Mouse (Mus musculus): ENCODE results near the gene Foxn1. TPM values are rescaled to one million over a fixed set of nuclear protein-coding genes. Genes with fewer than 3 reads are reported as not detected.

Gene Foxn1
- polyA plus RNA-seq, 1 experiment from 2014 or later: 0.64 TPM

DNA sequence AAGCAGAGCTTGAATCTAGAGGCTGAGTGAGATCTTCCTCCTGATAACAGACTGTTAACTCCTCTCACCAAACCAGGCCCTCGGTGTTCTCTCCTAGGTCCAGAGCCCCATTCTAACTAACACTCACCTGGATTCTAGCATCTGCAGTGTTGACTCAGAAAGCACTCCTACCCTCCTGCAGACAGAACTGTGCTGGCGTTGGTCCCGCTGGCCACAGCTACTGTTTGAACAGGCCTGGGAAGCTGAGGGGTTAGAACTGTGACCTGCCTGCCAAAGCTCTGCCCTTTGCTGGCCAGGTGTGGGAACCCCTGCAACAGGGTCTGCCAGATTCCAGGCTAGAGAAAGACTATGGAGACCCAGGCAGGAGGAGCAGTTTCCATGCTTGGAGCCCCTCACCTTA lies 6.4 kb upstream of the Foxn1 start:
- no peak for ATAC-seq (ENCODE audit: insufficient number of reproducible peaks, insufficient read depth, low FRiP score, low read depth)
- H3K27ac ChIP-seq (ENCODE audit: low read length): no peak overlapping the region
- no peaks in the 10 kb centered on the region for H3K27me3 ChIP-seq (ENCODE audit: control insufficient read depth, insufficient read depth, low read length)
- H3K36me3 ChIP-seq (ENCODE audit: control insufficient read depth, insufficient read depth, low read length): no peaks in the 10 kb centered on the region
- 54% methylated on average over 3 of the region's 3 CpGs for WGBS
- H3K9me3 ChIP-seq (ENCODE audit: control insufficient read depth, low read depth, low read length): no peaks in the 10 kb centered on the region
- no peaks in the 10 kb centered on the region for H3K4me1 ChIP-seq (ENCODE audit: control insufficient read depth, insufficient read depth, low read length)
- no peak overlapping the region for H3K4me2 ChIP-seq (replicated peaks; ENCODE audit: low read depth, low read length)
- no peak overlapping the region for H3K9ac ChIP-seq (replicated peaks; ENCODE audit: low read depth, low read length)
- H3K4me3 ChIP-seq (ENCODE audit: low read depth, low read length): no peak overlapping the region

GRCm38 (mm10) chr11:78385776-78386175 lies 582 bp downstream of the Foxn1 start:
- no peak overlapping the region for H3K4me3 ChIP-seq (ENCODE audit: low read depth, low read length)

DNA sequence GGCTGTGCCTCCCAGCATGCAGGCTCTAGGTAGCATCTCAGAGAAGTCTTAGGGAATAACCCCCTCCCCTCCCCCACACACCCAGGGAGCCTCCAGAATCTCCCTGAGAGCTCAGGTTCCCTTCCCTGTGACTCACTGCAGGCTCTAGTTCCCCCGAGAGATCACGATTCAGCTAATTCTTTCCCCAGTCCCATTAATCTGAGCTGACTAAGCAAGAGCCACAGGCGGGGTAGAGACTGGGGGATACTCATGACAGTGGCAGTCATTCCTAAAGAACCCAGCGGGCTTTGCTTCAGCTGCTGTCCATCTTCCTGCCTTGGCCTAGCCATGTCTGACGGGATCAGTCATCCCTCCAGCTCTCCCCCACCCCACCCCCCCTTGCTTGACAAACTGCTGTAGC lies 3.7 kb downstream of the Foxn1 start:
- 24% methylated on average over 5 of the region's 5 CpGs for WGBS
- Histone ChIP-seq H3K4me2 (replicated peaks; ENCODE audit: low read depth, low read length) (no peak overlapping the region), H3K36me3 (ENCODE audit: control insufficient read depth, insufficient read depth, low read length) (no peaks in the 10 kb centered on the region), H3K9ac (replicated peaks; ENCODE audit: low read depth, low read length) (no peak overlapping the region), H3K27me3 (ENCODE audit: control insufficient read depth, insufficient read depth, low read length) (no peaks in the 10 kb centered on the region), H3K9me3 (ENCODE audit: control insufficient read depth, low read depth, low read length) (no peaks in the 10 kb centered on the region), H3K27ac (ENCODE audit: low read length) (no peak overlapping the region), H3K4me3 (ENCODE audit: low read depth, low read length) (no peak overlapping the region), H3K4me1 (ENCODE audit: control insufficient read depth, insufficient read depth, low read length) (no peaks in the 10 kb centered on the region)
- ATAC-seq (ENCODE audit: insufficient number of reproducible peaks, insufficient read depth, low FRiP score, low read depth): no peak

More at GRCm38 (mm10) chr11:78385776-78386175, 582 bp downstream of the Foxn1 start:
- WGBS: 79% methylated on average over 10 of the region's 10 CpGs
- H3K27ac ChIP-seq (ENCODE audit: low read length): no peak overlapping the region
- no peaks in the 10 kb centered on the region for H3K27me3 ChIP-seq (ENCODE audit: control insufficient read depth, insufficient read depth, low read length)
- no peak for ATAC-seq (ENCODE audit: insufficient number of reproducible peaks, insufficient read depth, low FRiP score, low read depth)
- H3K36me3 ChIP-seq (ENCODE audit: control insufficient read depth, insufficient read depth, low read length): no peaks in the 10 kb centered on the region
- no peak overlapping the region for H3K9ac ChIP-seq (replicated peaks; ENCODE audit: low read depth, low read length)
- H3K9me3 ChIP-seq (ENCODE audit: control insufficient read depth, low read depth, low read length): no peaks in the 10 kb centered on the region
- no peak overlapping the region for H3K4me2 ChIP-seq (replicated peaks; ENCODE audit: low read depth, low read length)
- no peaks in the 10 kb centered on the region for H3K4me1 ChIP-seq (ENCODE audit: control insufficient read depth, insufficient read depth, low read length)

DNA sequence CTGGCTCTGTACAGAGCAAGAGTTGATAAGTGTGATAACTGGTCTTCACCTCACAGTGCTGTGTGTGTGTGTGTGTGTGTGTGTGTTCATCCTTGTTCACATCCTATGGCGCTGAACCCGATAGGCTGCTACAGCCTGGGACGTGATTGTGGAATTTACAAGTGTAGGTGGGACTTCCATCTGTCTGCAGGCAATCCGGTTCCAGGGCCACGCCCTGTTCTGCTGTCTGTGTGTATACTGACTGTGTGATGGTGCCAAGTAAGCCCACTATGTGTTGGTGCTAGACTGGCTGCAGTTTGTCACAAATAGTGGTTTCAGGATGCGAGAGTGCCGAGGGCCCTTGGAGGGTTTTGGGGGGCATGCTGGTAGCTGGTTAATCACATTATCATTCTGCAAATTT lies 4.1 kb downstream of the Foxn1 start:
- no peaks in the 10 kb centered on the region for H3K4me1 ChIP-seq (ENCODE audit: control insufficient read depth, insufficient read depth, low read length)
- H3K4me2 ChIP-seq (replicated peaks; ENCODE audit: low read depth, low read length): no peak overlapping the region
- no peak overlapping the region for H3K9ac ChIP-seq (replicated peaks; ENCODE audit: low read depth, low read length)
- H3K4me3 ChIP-seq (ENCODE audit: low read depth, low read length): no peak overlapping the region
- H3K27me3 ChIP-seq (ENCODE audit: control insufficient read depth, insufficient read depth, low read length): no peaks in the 10 kb centered on the region
- 74% methylated on average over 7 of the region's 7 CpGs for WGBS
- no peak for ATAC-seq (ENCODE audit: insufficient number of reproducible peaks, insufficient read depth, low FRiP score, low read depth)
- H3K9me3 ChIP-seq (ENCODE audit: control insufficient read depth, low read depth, low read length): no peaks in the 10 kb centered on the region
- no peak overlapping the region for H3K27ac ChIP-seq (ENCODE audit: low read length)
- H3K36me3 ChIP-seq (ENCODE audit: control insufficient read depth, insufficient read depth, low read length): no peaks in the 10 kb centered on the region

- Histone ChIP-seq H3K4me3 (ENCODE audit: low read depth, low read length) (no peak overlapping the region), H3K4me1 (ENCODE audit: control insufficient read depth, insufficient read depth, low read length) (no peaks in the 10 kb centered on the region), H3K27ac (ENCODE audit: low read length) (no peak overlapping the region), H3K4me2 (replicated peaks; ENCODE audit: low read depth, low read length) (no peak overlapping the region), H3K27me3 (ENCODE audit: control insufficient read depth, insufficient read depth, low read length) (no peaks in the 10 kb centered on the region), H3K9ac (replicated peaks; ENCODE audit: low read depth, low read length) (no peak overlapping the region), H3K36me3 (ENCODE audit: control insufficient read depth, insufficient read depth, low read length) (no peaks in the 10 kb centered on the region), H3K9me3 (ENCODE audit: control insufficient read depth, low read depth, low read length) (no peaks in the 10 kb centered on the region)
- ATAC-seq (ENCODE audit: insufficient number of reproducible peaks, insufficient read depth, low FRiP score, low read depth): no peak
- WGBS: 60% methylated on average over 3 of the region's 3 CpGs
These were observed 5.4 kb downstream of the Foxn1 start for GRCm38 (mm10) chr11:78380996-78381395.

- Histone ChIP-seq H3K27ac (ENCODE audit: low read length) (no peak overlapping the region), H3K9me3 (ENCODE audit: control insufficient read depth, low read depth, low read length) (no peaks in the 10 kb centered on the region), H3K36me3 (ENCODE audit: control insufficient read depth, insufficient read depth, low read length) (no peaks in the 10 kb centered on the region), H3K4me3 (ENCODE audit: low read depth, low read length) (no peak overlapping the region), H3K9ac (replicated peaks; ENCODE audit: low read depth, low read length) (no peak overlapping the region), H3K27me3 (ENCODE audit: control insufficient read depth, insufficient read depth, low read length) (no peaks in the 10 kb centered on the region), H3K4me2 (replicated peaks; ENCODE audit: low read depth, low read length) (no peak overlapping the region), H3K4me1 (ENCODE audit: control insufficient read depth, insufficient read depth, low read length) (no peaks in the 10 kb centered on the region)
- ATAC-seq (ENCODE audit: insufficient number of reproducible peaks, insufficient read depth, low FRiP score, low read depth): no peak
- WGBS: 65% methylated on average over 4 of the region's 4 CpGs
These were observed 6.0 kb downstream of the Foxn1 start for GRCm38 (mm10) chr11:78380351-78380750.

GRCm38 (mm10) chr11:78377549-78378159 lies 8.7 kb downstream of the Foxn1 start:
- H3K4me2 ChIP-seq (replicated peaks; ENCODE audit: low read depth, low read length): no peak overlapping the region
- H3K4me1 ChIP-seq (ENCODE audit: control insufficient read depth, insufficient read depth, low read length): no peaks in the 10 kb centered on the region
- ATAC-seq (ENCODE audit: insufficient number of reproducible peaks, insufficient read depth, low FRiP score, low read depth): peak; percentile 57
- no peaks in the 10 kb centered on the region for H3K27me3 ChIP-seq (ENCODE audit: control insufficient read depth, insufficient read depth, low read length)
- WGBS: 26% methylated on average over 11 of the region's 12 CpGs
- no peak overlapping the region for H3K4me3 ChIP-seq (ENCODE audit: low read depth, low read length)
- no peak overlapping the region for H3K27ac ChIP-seq (ENCODE audit: low read length)
- H3K9me3 ChIP-seq (ENCODE audit: control insufficient read depth, low read depth, low read length): no peaks in the 10 kb centered on the region
- no peak overlapping the region for H3K9ac ChIP-seq (replicated peaks; ENCODE audit: low read depth, low read length)
- H3K36me3 ChIP-seq (ENCODE audit: control insufficient read depth, insufficient read depth, low read length): no peaks in the 10 kb centered on the region

- Histone ChIP-seq H3K4me1 (ENCODE audit: control insufficient read depth, insufficient read depth, low read length) (no peaks in the 10 kb centered on the region), H3K36me3 (ENCODE audit: control insufficient read depth, insufficient read depth, low read length) (no peaks in the 10 kb centered on the region), H3K4me2 (replicated peaks; ENCODE audit: low read depth, low read length) (no peak overlapping the region), H3K9me3 (ENCODE audit: control insufficient read depth, low read depth, low read length) (no peaks in the 10 kb centered on the region), H3K4me3 (ENCODE audit: low read depth, low read length) (no peak overlapping the region), H3K27ac (ENCODE audit: low read length) (no peak overlapping the region), H3K27me3 (ENCODE audit: control insufficient read depth, insufficient read depth, low read length) (no peaks in the 10 kb centered on the region), H3K9ac (replicated peaks; ENCODE audit: low read depth, low read length) (no peak overlapping the region)
- ATAC-seq (ENCODE audit: insufficient number of reproducible peaks, insufficient read depth, low FRiP score, low read depth): no peak
- 65% methylated on average over 8 of the region's 8 CpGs for WGBS
These were observed 12.2 kb downstream of the Foxn1 start for GRCm38 (mm10) chr11:78374147-78374546.

GRCm38 (mm10) chr11:78372610-78373009 lies 13.7 kb downstream of the Foxn1 start:
- Histone ChIP-seq H3K4me2 (replicated peaks; ENCODE audit: low read depth, low read length) (no peak overlapping the region), H3K4me1 (ENCODE audit: control insufficient read depth, insufficient read depth, low read length) (no peaks in the 10 kb centered on the region), H3K4me3 (ENCODE audit: low read depth, low read length) (no peak overlapping the region), H3K9me3 (ENCODE audit: control insufficient read depth, low read depth, low read length) (no peaks in the 10 kb centered on the region), H3K27me3 (ENCODE audit: control insufficient read depth, insufficient read depth, low read length) (no peaks in the 10 kb centered on the region), H3K27ac (ENCODE audit: low read length) (no peak overlapping the region), H3K9ac (replicated peaks; ENCODE audit: low read depth, low read length) (no peak overlapping the region), H3K36me3 (ENCODE audit: control insufficient read depth, insufficient read depth, low read length) (no peaks in the 10 kb centered on the region)
- ATAC-seq (ENCODE audit: insufficient number of reproducible peaks, insufficient read depth, low FRiP score, low read depth): no peak
- WGBS: 36% methylated on average over 7 of the region's 7 CpGs
